Mouse (Mus musculus): Measurements from ENCODE around the gene Cckar. TPM values are rescaled to one million over a fixed set of nuclear protein-coding genes. Genes with fewer than 3 reads are reported as not detected.
"Not testable (repeated sequence)": the region's sequence is repeated elsewhere in the genome, so short reads cannot be mapped to it uniquely, and the experiment has no call there.

Gene Cckar
- total RNA-seq (2021): 0.56 and 0.68 TPM in 2 replicates
- long read RNA-seq, experiment 1, partial matches to known transcripts: 0 of 2 reads
- long read RNA-seq, experiment 1, other reads (novel, unspliced or antisense): 0 of 2 reads
- long read RNA-seq, experiment 2, partial matches to known transcripts: 0 of 1 reads
- long read RNA-seq, experiment 2, other reads (novel, unspliced or antisense): 0 of 1 reads

GRCm38 (mm10) chr5:53707235-53708177, at the start of gene Cckar:
Cckar (minus strand) TSS chr5:53707705.
- no peak for DNase-seq

DNA sequence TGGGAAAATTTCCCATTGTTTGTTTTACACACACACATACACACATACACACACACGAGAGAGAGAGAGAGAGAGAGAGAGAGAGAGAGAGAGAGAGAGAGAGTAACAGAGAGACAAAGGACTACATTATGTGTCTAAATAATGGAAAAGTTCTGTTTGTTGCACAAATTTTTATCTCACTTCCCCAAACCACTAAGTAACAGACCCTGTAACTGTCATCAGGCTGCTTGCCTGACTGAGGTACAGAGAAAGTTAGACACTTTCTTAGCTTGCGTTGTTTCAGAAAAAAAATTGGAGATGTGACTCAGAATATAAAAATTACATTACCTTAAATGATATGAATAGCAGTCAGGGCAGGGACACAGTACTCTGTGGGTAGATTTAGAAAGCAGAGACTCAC, 36.6 kb upstream of the Cckar start:
- no peak for DNase-seq

- DNase-seq: no peak
Observed at GRCm38 (mm10) chr5:53732933-53733332, 25.4 kb upstream of the Cckar start.

DNA sequence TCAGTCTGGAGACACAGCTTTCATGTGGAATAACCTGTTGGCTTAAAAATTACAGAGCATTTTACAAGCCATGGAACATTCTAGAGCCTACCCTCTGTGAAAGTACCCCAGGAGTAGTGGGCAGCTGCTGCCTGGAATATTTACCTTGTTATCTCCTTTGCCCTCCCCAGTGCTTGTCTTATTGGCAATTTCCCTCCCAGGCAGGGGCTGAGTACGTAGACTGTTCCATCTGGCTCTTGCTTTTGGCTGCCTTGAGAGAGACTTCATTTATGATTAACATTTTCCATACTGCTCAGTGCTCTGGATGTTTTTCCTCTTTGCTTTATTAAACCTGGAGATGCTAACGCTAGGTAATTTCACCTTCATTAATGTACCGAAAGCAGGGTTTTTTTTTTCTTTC, 20.1 kb upstream of the Cckar start:
- DNase-seq: no peak

- DNase-seq: no peak
Observed at GRCm38 (mm10) chr5:53726011-53726410, 18.5 kb upstream of the Cckar start.

DNA sequence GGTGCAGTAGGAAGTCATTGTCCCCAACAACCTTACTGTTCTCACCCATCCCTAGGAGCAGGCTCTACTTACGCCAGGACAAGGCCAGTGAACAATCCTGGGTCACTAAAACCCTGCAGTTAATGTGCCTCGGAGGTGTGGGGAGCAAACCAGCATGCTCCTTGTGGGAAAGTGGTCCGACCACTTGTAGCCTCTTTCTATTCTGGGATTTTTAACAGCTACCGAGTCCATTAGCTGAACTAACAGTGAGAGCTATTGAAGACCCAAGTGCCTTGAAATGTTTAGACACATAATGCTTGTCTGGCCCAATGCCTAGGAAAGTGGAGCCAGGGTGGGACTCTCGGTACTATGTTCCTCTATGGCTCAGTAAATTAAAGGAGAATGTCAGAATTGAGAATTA, 9.0 kb upstream of the Cckar start:
- no peak for DNase-seq

DNA sequence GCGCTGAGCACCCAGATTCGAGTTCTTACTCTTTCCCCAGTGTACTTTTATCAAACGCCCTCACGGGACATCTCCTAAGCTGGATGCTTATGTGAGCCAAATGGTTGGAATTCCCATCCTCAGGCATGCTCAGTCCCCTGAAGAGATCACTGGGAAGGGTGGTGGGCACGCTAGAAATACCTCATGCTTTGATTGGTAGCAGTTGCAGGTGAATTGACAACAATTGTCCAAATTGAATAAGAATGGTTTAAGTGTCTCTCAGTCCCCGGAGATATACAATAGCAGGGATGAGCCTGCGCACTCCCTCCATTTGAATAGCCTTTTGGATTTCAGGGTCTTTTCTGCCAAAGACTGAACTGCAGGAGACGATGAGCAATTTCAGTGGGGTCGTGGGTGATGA, 3.8 kb upstream of the Cckar start:
- no peak for DNase-seq

DNA sequence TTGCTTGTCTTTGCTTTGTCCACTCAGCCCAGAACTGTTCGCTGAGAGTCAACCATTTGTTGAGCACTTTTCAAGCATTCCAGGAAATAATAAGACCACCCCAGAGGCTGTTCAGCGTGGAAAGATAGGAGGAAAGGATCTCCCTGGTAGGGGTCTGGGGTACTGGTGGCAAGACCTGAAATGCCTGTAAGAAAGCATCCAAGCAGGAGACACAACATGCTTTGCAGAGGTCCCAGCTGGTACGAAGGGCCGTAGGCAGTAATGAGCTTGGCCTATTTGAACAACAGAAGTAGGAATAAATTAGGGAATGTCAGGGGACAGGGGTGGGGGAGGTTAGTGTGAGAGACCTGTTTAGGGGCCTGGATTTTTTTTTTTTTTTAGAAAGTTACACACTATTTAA, 686 bp upstream of the Cckar start:
- no peak for DNase-seq

GRCm38 (mm10) chr5:53702686-53703085, 4.8 kb downstream of the Cckar start:
- DNase-seq: no peak

DNA sequence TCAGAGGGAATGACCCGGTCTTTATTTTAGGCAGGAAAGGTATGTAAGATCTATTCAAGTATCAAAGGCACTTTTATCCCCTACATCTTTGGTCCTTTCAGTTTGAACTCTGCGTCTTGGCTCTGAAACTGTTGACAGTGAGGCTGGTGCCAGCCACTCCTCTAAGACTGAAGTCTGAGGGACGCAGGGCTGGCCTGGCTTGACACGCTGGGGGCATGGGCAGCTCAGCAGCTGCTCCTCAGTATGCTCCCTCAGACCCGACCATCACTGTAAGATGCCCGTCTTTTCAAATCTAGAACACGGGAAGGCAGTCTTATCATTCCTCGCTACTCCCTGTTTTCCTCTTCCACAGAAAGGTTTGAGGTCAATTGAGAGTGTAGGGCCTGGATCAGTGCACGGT, 9.7 kb downstream of the Cckar start:
- no peak for DNase-seq

GRCm38 (mm10) chr5:53696701-53697100, 10.8 kb downstream of the Cckar start:
- no peak for DNase-seq

GRCm38 (mm10) chr5:53692662-53693061, 14.8 kb downstream of the Cckar start:
- no peak for DNase-seq

GRCm38 (mm10) chr5:53692100-53692499, 15.4 kb downstream of the Cckar start:
- no peak for DNase-seq

GRCm38 (mm10) chr5:53691577-53691976, 15.9 kb downstream of the Cckar start:
- DNase-seq: no peak

DNA sequence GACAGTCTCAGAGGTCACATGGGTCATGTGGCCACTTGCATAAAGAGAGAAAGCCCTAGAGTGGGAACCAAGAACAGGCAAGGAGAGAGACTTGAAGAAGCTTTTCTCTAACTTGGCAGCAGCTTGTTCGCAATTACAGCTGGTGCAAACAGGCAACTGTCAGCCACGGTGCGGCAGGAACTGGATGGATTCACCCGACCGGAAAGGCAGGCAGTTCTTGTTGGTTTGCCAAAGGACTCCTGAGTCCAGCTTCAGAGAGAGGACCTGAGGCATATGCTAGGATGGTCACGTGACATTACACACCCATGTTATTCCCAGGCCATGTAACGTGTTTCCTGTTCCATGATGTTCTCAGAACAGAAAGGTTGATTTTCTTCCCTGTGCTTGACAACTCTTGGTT, 19.2 kb downstream of the Cckar start:
- DNase-seq: no peak

DNA sequence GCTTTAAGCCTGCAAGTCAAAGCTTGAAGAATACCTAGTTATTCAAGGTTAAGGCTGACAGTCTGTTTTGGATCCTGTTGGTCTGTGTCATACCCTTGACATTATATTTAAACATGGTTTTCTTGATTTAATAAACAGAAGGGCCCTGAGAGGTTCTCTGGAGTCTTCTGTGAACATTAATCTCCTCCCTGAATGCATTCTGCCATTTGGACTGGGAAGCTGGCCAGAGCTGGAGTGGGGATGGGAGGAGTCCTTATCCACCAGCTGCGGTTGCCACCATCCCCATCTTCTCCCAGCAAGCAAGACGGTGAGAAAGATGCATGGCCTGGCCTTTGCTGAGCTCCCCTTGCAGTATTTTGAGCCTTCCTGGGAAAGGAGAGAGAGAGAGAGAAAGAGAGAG, 21.1 kb downstream of the Cckar start:
- DNase-seq: peak; percentile 62

GRCm38 (mm10) chr5:53685623-53686022, 21.9 kb downstream of the Cckar start:
- DNase-seq: no peak

DNA sequence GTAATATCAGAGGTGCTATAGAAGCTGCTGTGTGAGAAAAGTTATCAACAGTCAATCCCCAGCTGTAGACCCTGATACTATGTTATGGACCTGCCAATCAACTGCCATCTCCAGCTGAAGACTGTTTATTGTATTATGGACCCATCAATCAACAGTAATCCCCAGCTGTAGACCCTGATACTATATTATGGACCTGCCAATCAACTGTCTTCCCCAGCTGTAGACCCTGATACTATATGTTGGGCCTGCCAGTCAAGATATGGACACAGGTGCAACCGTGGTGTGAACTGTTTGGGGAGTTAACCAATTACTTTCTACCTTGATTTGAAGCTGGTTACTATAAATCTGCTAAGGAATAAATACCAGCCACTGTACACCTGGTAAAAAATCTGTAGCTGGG, 23.1 kb downstream of the Cckar start:
- no peak for DNase-seq

DNA sequence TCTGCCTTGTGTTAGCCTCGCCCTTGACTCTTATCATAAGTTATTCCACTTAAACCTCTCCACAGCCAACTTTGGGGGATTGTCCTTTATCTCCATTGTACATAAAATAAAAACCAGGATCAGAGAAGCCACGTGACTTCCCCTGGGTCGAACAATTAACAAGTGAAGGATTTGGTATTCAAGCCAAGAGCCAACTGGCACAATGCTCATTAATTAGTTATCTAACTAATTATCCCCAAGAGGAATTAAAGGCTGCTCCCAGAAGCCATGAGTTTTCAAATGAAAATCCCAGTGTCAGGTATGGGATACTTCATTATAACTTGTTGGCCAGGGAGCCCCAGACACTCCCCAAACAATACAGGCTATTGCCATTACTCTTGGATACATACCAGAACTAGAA, 23.6 kb downstream of the Cckar start:
- no peak for DNase-seq

DNA sequence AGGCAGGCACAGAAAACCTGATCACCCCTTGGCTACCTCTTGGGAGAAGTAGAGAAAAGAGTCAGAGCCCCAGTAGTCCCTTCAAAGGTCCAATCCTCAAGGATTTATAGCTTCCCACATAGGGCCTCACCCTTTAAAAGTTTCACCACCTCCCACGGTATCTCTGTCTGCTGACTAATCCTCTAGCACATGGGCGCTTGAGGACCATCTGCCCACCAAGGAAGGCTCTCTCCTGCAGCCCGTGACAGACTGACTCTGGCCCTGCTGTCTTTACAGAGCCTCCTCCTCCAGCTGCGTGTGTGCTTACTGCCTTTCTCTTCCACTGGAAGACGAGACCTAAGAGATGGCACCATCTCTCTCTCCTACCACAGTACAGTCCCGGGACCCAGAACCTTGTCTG, 27.9 kb downstream of the Cckar start:
- DNase-seq: no peak

GRCm38 (mm10) chr5:53678036-53678767, 29.3 kb downstream of the Cckar start:
- no peak for DNase-seq

- DNase-seq: no peak
Observed at GRCm38 (mm10) chr5:53676671-53677070, 30.8 kb downstream of the Cckar start.

GRCm38 (mm10) chr5:53673493-53674150, 33.9 kb downstream of the Cckar start:
- not testable (repeated sequence) for DNase-seq

All from adrenal gland, postnatal 14 days (tissue).